Comparison of ENCODE assay signal across 13 mouse cellular contexts in genomic region chr5:92144954-92145708, GRCm38 (mm10). TPM values are rescaled to one million over a fixed set of nuclear protein-coding genes. Genes with fewer than 3 reads are reported as not detected.
DNase-seq lines count a peak whose midpoint lies in the region; ATAC-seq and TF ChIP-seq lines count a peak whose summit lies in the region.
"Had no signal": no experiment of that assay in that cellular context is flagged by ENCODE, and none has a peak within 500 bp of the region (broad histone marks: within the 10 kb centered on the region; RNA-seq: fewer than 3 reads in every experiment).

No protein-coding gene starts in this region.

- no peak for TF ChIP-seq CTCF in bone marrow macrophage, adult 2 months (IDR thresholded peaks at IDR 0.05; ENCODE audit: low read depth, low read length)

- no peak overlapping the region for H3K4me2 ChIP-seq in liver, embryonic 11.5 days
- H3K4me2 ChIP-seq in liver, embryonic 15.5 days: no peak overlapping the region
- H3K4me2 ChIP-seq: hindbrain, embryonic 12.5 days had no signal

- H3K9me3 ChIP-seq in liver, embryonic 11.5 days (ENCODE audit: control insufficient read depth, low read length): no peaks in the 10 kb centered on the region
- H3K9me3 ChIP-seq in liver, embryonic 15.5 days (replicated peaks): no peaks in the 10 kb centered on the region
- H3K9me3 ChIP-seq: embryonic facial prominence, embryonic 10.5 days; hindbrain, embryonic 12.5 days had no signal

- H3K4me1 ChIP-seq in liver, embryonic 11.5 days (replicated peaks; ENCODE audit: control insufficient read depth, insufficient read depth, low read length): peaks cover 10% of the 10 kb centered on the region; the same call in 1 of the 2 replicates
- H3K4me1 ChIP-seq in bone marrow macrophage, adult 2 months (ENCODE audit: control insufficient read depth, insufficient read depth, low read length): peaks cover 41% of the 10 kb centered on the region
- H3K4me1 ChIP-seq in liver, embryonic 15.5 days (replicated peaks): peaks cover 48% of the 10 kb centered on the region

- no peak for DNase-seq in liver, embryonic 11.5 days (ENCODE audit: low spot score)
- DNase-seq in liver: no peak
- DNase-seq in gastrocnemius, postnatal 10 days: no peak
- no peak for DNase-seq in lung, postnatal 25 days (ENCODE audit: low spot score)
- no peak for DNase-seq in adrenal gland, postnatal 10 days
- DNase-seq: adrenal gland, postnatal 14 days; cerebellum, postnatal 14 days; kidney, adult 18-20 months; lung, postnatal 4 days had no signal

- no peak overlapping the region for H3K27ac ChIP-seq in liver, embryonic 11.5 days (ENCODE audit: low read depth, low read length)
- peak overlapping the region; percentile 47 for H3K27ac ChIP-seq in bone marrow macrophage, adult 2 months (ENCODE audit: insufficient read depth, low read depth, low read length)
- peak overlapping the region; percentile 24; the same call in 1 of the 2 replicates for H3K27ac ChIP-seq in liver, embryonic 15.5 days (replicated peaks)
- H3K27ac ChIP-seq: embryonic facial prominence, embryonic 10.5 days; hindbrain, embryonic 12.5 days had no signal

- ATAC-seq in liver, embryonic 11.5 days (replicated peaks; ENCODE audit: low FRiP score): peak; percentile 51; the same call in 1 of the 2 replicates
- ATAC-seq in liver, embryonic 15.5 days (ENCODE audit: insufficient read depth): no peak

- 81% methylated on average over 7 of the region's 7 CpGs for WGBS in liver, embryonic 11.5 days
- WGBS in liver, embryonic 15.5 days (ENCODE audit: insufficient replicate concordance): 69% methylated on average over 7 of the region's 7 CpGs

- H3K9ac ChIP-seq in liver, embryonic 11.5 days (ENCODE audit: low read depth, low read length): no peak overlapping the region
- H3K9ac ChIP-seq in liver, embryonic 15.5 days: no peak overlapping the region
- H3K9ac ChIP-seq: hindbrain, embryonic 12.5 days had no signal

- no peak for TF ChIP-seq POLR2A in bone marrow macrophage, adult 2 months (IDR thresholded peaks at IDR 0.05; ENCODE audit: borderline replicate concordance, low read depth, low read length)

- no peaks in the 10 kb centered on the region for H3K36me3 ChIP-seq in liver, embryonic 11.5 days (ENCODE audit: control insufficient read depth, insufficient read depth, low read length)
- no peaks in the 10 kb centered on the region for H3K36me3 ChIP-seq in liver, embryonic 15.5 days (replicated peaks)
- H3K36me3 ChIP-seq: hindbrain, embryonic 12.5 days had no signal

- H3K27me3 ChIP-seq in liver, embryonic 11.5 days (replicated peaks; ENCODE audit: control insufficient read depth, insufficient read depth, low read length): no peaks in the 10 kb centered on the region
- no peaks in the 10 kb centered on the region for H3K27me3 ChIP-seq in liver, embryonic 15.5 days
- H3K27me3 ChIP-seq: hindbrain, embryonic 12.5 days had no signal

- no peak overlapping the region for H3K4me3 ChIP-seq in liver, embryonic 11.5 days (ENCODE audit: low read depth, low read length)
- H3K4me3 ChIP-seq in bone marrow macrophage, adult 2 months (ENCODE audit: insufficient read depth, low read length): no peak overlapping the region
- H3K4me3 ChIP-seq in liver, embryonic 15.5 days (replicated peaks): no peak overlapping the region
- H3K4me3 ChIP-seq: embryonic facial prominence, embryonic 10.5 days; hindbrain, embryonic 12.5 days had no signal

RNA-seq across cellular contexts. Expression of gene Uso1, which starts 7.4 kb away (rescaled TPM):
- 24.1 and 26.9 TPM in 2 replicates for polyA plus RNA-seq in liver, embryonic 11.5 days (2014; fragmentation: Nextera tagmentation; extraction: Ambion mirVana)
- polyA plus RNA-seq in bone marrow macrophage, adult 2 months (2012; ENCODE audit: insufficient read depth, insufficient read length, missing spikeins): 44.4 and 47.3 TPM in 2 replicates
- polyA plus RNA-seq in liver, embryonic 15.5 days (2015; fragmentation: Nextera tagmentation; extraction: Ambion mirVana): 20.2 and 20.4 TPM in 2 replicates
- 10 to 100 TPM; 63.0 to 68.2 TPM for total RNA-seq in gastrocnemius, postnatal 10 days (2021)
- total RNA-seq in adrenal gland, postnatal 10 days (2021): 10 to 100 TPM; 64.1 to 71.5 TPM
